Comparison of ENCODE assay signal across 1 mouse cellular context in the genomic region with DNA sequence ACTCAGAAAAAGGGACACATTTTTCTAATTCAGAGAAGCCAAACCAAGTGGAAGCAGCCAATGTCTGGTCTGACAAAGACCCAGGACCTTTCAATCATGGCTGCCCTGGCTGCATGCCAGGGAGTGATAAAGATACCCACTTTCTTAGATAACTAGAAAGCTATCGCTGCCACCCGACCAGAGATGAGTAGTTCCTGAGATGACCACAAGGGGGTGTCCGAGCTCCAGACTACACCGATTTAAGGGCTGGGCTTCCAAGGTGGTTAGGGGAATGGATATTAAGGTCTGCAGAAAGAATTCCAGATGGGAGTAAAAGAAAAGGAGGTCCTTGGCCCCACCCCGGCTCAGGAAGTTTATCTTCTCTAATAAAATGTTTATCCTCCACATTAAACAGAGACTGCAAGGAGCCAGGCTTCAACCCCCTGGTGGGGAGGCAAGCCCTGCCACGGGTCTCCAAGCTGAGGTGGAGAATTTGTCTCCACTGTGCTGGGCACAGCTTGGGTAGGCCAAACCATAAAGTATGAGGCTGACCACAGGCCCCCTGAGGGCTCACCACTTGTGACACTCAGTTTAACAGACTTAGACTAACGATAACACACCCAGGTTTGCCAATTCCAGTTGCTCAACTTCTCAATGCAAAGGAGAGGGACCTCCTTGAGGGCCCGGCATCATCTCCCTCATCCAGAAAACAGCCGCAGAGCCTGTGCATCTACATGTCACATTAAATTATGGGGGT.
A peak's percentile ranks its signal among the peaks of the same experiment; 100 is the strongest.
TF ChIP-seq lines count a peak whose summit lies in the region.

No protein-coding gene starts in this region.

TF ChIP-seq in MEL, 35 proteins besides CTCF, POLR2A, EP300 and RAD21 (continued from another document):
- peak; percentile 41 for TF ChIP-seq SMC3 (IDR thresholded peaks at IDR 0.05; ENCODE audit: low read depth, low read length)
- TF ChIP-seq TAL1 (IDR thresholded peaks at IDR 0.05; ENCODE audit: low read length): no peak
- TF ChIP-seq POLR2AphosphoS5 (IDR thresholded peaks at IDR 0.05; ENCODE audit: borderline replicate concordance, low read depth, low read length): no peak
- TF ChIP-seq MAFK (IDR thresholded peaks at IDR 0.05; ENCODE audit: borderline replicate concordance, low read depth, low read length): no peak
- TF ChIP-seq GATA1 (IDR thresholded peaks at IDR 0.05; ENCODE audit: low read depth, low read length): peak; percentile 68
- peak; percentile 43; the same call in 1 of the 2 replicates for TF ChIP-seq RCOR1 (IDR thresholded peaks at IDR 0.05; ENCODE audit: low read depth, low read length)
- no peak for TF ChIP-seq CHD1 (IDR thresholded peaks at IDR 0.05; ENCODE audit: low read depth, low read length)
